Mouse (Mus musculus) ovary, adult 18-20 months (tissue): ENCODE measurements around the gene Mrpl4.

Experiments
- DNase-seq: peaks from one replicate; pipeline ENCODE4 v3.0.0; 2022; ENCODE audit warnings: low spot score, mixed read lengths

The Mrpl4 gene

DNA sequence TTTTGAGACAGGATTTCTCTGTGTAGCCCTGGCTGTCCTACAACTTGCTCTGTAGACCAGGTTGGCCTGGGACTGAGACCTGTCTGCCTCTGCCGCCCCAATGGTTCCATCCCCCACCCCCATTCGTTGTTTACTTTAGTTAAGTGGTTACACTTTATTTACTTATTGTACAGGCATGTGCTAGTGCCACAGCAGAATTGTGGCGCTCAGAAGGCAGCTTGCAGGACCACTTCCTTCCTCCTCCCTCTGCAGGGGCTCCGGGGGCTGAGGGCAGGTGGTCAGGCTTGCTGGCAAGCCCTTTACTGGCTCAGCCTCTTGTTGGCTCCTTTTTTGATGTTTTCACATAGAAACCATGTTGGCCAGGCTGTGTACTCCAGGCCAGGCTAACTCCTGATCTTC, 14.6 kb downstream of the Mrpl4 start:
- DNase-seq, result no peak

DNA sequence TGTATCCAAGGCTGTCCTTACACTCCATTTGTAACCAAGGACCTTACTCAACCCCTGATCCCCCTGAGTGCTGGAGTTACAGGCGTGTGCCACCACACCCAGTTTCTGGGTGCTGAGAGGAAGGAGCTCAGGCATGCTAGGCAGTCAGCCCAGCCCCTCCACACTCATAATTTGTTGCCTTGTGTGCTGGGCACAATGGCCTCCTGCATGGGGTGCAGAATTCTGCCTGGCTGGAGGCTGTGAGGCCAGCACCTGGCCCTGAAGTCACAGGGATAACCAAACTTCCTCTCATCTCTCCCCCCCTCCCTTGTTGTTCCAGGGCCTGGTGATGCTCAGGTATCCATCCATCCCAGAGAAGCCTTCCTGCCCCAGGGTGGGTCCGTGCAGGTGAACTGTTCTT, 16.1 kb downstream of the Mrpl4 start:
- no peak for DNase-seq

DNA sequence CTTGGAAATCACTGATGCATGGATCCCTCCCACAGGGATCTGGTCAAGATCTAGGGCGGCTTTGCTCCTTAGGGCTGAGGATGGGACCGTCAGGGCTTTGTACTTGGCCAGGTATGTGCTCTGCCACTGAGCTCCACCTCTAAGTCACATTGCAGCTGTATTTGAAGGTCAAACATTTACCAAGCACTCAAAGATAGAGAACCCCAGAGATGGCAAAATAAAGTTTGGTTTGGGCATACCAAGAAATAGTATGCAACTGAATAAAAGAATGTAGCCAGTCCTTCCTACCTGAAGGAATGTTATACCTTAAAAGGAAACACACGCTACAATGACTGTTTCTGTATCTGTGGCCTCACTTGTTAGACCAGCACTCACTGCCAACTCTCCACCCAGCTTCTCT, 18.8 kb downstream of the Mrpl4 start:
- DNase-seq, result no peak

DNA sequence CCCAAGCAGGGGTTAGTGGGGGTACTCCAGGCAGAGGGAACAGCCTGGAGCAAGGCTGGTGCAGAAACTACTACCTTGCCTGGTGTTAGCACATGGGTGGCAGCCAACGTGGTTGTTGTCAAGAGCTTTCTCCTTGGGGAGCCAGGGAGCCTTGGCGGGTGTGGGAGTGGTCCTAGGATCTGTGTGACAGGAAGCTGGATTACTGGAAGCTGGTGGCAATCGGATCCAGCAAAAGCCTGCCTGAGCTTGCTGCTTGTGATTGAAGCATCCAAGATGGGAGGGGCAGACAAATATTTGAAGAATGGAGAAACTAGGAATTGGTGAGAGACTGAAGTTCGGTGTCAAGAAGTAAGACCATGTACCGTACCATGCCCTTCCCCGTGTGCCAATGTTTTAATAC, 19.8 kb downstream of the Mrpl4 start:
- no peak for DNase-seq

DNA sequence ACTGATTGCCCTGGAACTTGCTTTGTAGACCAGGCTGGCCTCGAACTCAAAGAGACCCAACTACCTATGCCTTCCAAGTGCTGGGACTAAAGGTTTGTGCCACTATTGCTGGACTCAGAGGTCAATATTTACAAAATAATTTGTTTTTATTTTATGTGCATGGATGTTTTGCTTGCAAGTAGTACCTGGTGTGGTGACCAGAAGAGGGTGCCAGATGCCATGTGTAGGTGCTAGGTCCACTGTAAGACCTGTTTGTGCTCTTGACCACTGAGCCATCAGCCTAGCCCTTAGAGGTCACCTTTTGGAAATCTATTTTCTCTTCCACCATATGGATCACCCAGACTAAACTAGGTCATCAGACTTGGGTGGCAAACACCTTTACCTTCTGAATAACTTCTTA, 20.2 kb downstream of the Mrpl4 start:
- DNase-seq, result no peak

- no peak for DNase-seq
These were observed 22.8 kb downstream of the Mrpl4 start for GRCm38 (mm10) chr9:21025258-21025810.

DNA sequence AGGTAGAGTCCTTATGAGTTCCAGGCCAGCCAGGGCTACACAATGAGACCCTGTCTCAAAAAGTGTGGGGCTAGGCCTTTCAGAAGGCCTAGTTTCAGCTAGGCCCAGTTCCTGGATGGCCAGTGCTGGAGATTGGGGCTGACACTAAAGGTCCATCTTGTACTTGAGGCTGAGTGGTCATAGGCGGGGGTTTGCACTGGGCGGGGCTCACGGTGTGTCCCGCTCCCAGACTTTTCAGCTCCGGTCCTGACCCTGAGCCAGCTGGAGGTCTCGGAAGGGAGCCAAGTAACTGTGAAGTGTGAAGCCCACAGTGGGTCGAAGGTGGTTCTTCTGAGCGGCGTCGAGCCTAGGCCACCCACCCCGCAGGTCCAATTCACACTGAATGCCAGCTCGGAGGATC, 24.3 kb downstream of the Mrpl4 start:
- DNase-seq, result no peak

DNA sequence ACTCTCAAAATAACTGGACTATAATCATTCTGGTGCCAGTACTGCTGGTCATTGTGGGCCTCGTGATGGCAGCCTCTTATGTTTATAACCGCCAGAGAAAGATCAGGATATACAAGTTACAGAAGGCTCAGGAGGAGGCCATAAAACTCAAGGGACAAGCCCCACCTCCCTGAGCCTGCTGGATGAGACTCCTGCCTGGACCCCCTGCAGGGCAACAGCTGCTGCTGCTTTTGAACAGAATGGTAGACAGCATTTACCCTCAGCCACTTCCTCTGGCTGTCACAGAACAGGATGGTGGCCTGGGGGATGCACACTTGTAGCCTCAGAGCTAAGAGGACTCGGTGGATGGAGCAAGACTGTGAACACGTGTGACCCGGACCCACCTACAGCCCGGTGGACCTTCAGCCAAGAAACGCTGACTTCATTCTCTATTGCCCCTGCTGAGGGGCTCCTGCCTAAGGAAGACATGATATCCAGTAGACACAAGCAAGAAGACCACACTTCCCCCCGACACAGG, 25.3 kb downstream of the Mrpl4 start:
- DNase-seq, result no peak

GRCm38 (mm10) chr9:21028560-21029110, 26.1 kb downstream of the Mrpl4 start:
- no peak for DNase-seq

DNA sequence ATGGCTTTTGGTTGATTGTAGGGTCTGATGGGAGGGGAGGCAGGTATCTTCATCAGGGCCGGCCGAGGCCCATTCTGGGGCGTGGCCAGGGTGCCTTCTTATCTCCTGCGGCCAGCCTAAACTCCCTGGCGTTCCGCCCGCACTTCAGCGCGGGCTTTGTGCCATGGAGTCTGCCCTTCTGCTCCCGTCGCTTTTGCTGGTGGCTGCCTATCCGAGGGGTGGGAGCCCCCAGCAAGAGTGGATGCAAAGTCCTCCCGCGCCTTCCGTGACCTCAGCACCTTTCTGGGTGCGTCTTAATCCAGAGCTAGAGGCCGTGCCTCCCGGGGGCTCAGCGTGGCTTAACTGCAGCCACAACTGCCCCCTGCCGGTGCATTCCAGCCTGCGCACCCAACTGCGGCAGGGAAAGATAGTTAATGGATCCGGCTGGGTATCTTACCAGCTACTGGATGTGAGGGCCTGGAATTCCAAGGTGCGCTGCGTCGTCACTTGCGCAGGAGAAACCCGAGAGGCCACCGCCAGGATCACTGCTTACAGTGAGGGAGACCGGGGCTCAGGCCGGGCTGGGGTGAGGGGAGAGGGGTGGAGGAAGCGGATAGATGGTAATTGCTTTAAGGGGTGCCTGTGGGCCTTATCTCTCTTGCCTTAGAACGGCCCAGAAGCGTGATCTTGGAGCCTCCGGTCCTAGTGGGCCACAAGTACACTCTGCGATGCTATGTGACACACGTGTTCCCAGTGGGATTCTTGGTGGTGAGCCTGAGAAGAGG, 26.9 kb downstream of the Mrpl4 start, which contains the start of gene Icam4:
TSS of gene Icam4 (plus strand) at position 83 of the 764 bp plus-strand sequence.
- DNase-seq, result peak; percentile 60

DNA sequence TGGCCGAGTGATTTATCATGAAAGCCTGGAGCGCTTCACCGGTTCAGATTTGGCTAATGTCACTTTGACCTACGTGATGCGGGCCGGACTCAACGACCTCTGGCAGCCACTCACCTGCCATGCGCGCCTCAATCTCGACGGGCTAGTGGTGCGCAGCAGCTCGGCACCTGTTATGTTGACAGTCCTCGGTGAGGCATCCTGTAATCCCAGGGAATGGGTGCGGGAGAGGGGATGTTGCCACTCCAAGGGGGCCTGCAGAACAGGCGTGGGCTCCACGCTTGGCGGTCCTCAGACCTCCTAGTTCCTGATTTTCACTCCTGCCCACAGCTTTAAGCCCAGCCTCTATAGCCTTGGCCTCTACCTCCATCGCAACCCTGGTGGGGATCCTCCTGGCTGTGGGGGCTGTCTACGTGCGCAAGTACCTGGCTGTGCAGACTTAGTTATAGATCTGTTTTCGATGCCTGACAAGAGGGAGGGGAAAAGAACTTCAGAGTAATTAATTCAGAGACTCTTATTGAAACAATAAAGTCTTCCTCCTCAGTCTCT, 27.6 kb downstream of the Mrpl4 start:
- no peak for DNase-seq

DNA sequence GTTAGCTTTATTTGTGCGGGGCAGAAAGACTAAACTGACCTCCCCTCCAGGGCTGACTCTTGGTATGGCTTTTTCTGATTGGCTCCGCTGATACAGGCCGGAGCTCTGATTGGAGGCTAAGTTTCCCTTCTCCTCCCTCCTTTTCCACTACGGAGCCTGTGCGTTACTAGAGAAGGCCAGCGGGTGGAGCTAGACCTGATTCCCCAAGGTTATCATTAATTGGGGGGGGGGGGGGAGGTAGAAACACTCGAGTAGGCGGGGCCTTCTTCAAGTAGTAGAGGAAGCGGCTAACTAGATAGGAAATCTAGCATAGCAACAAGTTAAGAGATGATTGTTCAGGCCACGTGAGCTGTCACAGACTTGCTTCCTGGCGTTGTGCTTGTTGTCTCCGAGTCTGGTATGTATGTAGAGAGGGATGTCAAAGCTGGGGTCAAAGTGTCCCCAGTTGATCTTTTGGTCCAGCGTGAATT, 28.3 kb downstream of the Mrpl4 start:
- DNase-seq, result peak; percentile 83

DNA sequence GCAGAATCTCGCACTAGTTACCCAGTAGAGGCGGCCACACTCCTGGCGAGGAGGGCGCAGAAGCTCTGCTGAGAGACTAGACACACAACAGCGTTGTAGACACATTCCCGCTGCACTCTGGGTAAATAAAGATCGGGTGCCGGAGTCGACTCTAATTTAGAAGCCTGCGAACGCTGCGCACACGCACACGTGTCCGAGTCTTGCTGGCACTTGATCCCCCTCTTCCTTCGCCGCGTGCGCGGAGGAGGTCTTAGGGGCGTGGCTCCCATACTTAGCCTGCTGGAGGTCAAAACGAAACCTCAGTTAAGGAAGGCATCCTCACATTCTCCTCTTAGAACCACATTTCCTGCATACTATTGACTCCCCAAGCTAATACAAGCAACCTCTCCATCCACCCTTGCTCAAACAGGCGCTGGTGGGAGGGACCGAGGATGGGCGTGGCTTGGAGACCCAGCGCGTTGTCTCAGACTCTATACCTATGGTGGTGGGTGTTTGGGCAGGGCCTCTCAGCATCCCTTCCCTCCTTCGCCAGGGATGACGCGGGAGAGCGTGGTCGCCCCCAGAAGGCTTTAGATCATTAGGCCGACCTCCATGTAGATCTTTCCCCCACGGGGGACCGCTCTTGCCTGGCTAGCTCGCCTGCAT, 28.8 kb downstream of the Mrpl4 start:
- DNase-seq, result peak; percentile 43

DNA sequence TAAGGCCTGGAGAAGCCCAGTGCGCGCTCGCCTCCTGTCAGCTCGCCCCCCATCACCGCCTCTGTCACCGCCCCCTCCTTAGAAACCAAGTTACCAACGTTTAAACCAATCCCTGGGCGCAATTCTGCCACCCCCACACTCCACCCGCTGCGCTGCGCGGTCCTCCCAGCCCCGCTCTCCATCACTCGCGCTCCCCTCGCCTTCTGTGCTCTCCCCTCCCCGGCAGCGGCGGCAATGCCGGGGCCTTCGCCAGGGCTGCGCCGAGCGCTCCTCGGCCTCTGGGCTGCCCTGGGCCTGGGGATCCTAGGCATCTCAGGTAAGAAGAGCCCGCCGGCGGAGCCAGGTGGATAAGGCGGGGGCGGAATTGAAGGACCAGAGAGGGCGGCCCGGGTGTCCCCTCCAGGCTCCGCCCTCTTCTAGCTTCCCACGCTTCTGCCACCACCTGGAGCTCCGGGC, 29.4 kb downstream of the Mrpl4 start, which contains the start of gene Icam5:
TSS of gene Icam5 (plus strand) at position 178 of the 456 bp plus-strand sequence.
- DNase-seq, result no peak

DNA sequence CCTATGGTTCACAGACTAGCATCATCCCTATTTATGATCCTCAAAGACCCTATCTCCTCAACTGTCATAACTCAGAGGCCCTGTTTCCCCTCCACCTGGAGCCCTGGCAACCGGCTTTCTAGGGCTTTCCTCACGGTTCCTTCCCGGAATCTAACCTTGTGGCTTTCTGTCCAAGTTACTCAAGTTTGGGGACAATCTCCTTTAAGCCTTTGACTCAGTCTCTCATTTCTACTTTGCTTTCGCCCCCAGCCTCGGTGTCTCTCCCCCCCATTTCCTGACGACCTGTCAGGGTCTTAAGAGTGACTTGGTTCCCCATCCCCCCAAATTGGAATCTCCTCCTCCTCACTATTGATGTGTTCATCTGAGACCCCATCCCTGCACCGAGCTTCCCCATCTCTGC, 30.0 kb downstream of the Mrpl4 start:
- DNase-seq, result no peak

GRCm38 (mm10) chr9:21033136-21033535, 30.6 kb downstream of the Mrpl4 start:
- peak; percentile 77 for DNase-seq

DNA sequence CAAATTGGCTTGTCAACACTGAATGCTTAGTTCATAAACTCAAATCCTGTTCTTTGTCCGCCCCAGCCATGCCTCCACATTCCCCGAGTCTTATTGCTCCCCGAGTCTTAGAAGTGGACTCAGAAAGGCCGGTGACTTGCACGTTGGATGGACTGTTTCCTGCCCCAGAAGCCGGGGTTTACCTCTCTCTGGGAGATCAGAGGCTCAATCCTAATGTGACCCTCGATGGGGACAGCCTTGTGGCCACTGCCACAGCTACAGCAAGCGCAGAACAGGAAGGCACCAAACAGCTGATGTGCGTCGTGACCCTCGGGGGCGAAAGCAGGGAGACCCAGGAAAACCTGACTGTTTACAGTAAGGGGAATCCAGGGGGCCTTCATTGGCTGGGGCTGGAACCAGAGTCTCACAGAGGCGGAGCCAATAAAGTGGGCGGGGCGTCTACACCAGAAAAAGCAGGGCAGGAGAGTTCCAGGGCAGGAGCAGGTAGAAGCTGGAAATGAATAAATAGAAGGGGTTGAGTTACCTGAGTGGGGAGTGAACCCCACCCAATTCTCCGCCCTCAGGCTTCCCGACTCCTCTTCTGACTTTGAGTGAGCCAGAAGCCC, 32.0 kb downstream of the Mrpl4 start:
- DNase-seq, result no peak

DNA sequence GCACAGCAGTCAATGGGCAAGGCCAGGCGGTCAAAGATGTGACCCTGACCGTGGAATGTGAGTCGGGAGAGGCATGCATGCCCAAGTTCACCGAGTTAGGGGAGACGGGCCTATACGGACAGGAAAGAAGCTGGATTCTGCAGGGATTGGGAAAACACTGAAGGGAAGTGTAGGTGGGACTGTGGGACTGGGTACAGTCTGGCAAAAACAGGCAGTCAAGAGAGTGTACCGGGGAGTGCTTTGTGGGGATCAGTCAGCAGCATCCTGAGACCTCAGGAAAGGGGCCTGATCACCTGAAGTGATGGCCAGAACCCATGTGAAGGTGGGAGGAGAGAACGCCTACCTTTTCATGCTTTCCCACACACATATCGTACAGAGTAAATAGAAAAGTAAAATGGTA, 33.0 kb downstream of the Mrpl4 start:
- no peak for DNase-seq

GRCm38 (mm10) chr9:21036161-21036560, 33.6 kb downstream of the Mrpl4 start:
- no peak for DNase-seq

DNA sequence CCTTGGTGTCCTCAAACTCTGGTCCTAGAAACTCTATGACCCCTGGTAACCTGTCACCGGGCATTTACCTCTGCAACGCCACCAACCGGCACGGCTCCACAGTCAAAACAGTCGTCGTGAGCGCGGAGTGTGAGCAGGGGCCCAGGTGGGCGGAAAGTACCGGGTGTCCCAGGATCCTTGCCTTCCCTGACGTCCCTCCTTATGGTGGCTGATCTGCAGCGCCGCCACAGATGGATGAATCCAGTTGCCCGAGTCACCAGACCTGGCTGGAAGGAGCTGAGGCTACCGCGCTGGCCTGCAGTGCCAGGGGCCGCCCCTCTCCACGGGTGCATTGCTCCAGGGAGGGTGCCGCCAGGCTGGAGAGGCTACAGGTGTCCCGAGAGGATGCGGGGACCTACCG, 34.1 kb downstream of the Mrpl4 start:
- no peak for DNase-seq

- no peak for DNase-seq
These were observed 34.9 kb downstream of the Mrpl4 start for GRCm38 (mm10) chr9:21037481-21037891.

DNA sequence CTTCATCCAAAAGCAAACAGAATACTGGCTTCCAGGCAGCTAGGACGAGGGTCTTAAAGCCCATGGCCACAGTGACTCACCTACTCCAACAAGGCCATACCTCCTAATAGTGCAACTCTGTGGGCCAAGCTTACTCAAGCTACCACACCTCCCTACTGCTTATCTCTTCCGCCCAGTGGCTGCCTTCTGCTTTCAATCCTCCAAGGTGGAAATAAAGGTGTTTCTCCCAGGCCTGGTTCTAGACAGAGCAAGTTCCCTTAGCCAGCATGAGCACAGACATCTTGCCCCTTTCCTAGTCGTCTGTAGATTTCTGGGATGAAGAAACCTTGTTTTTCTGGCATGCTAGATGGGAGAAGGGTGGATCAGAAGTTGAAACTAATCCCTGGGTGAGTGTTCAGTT, 37.2 kb downstream of the Mrpl4 start:
- no peak for DNase-seq
